Mouse (Mus musculus) neural tube, embryonic 14.5 days (tissue): ENCODE results near the gene Bpifa5. TPM values are rescaled to one million over a fixed set of nuclear protein-coding genes. Genes with fewer than 3 reads are reported as not detected.

Experiments used
- ATAC-seq: fragments of 200-750 bp; cut with Nextera tagmentation; 2 replicates; pipeline ENCODE4 v1.8.0; 2017; ENCODE audit warnings: low read depth, mild to moderate bottlenecking, moderate TSS enrichment, moderate library complexity
- H3K27ac ChIP-seq: fragments of 300-500 bp; sonication (generic); 2 replicates; pipeline ENCODE4 v1.5.1; 2014; ENCODE audit warnings: low read depth, mild to moderate bottlenecking, control low read depth, low read length, moderate library complexity, mixed read lengths
- H3K27me3 ChIP-seq: fragments of 300-500 bp; sonication (generic); 2 replicates; pipeline ENCODE4 v1.6.1; 2014; ENCODE audit warnings: low read length; ENCODE audit not compliant: control insufficient read depth, insufficient read depth
- H3K36me3 ChIP-seq: fragments of 300-500 bp; sonication (generic); 2 replicates; pipeline ENCODE4 v1.6.1; 2014; ENCODE audit warnings: low read length, mixed read lengths; ENCODE audit not compliant: control insufficient read depth, insufficient read depth
- H3K4me1 ChIP-seq: fragments of 300-500 bp; sonication (generic); 2 replicates; pipeline ENCODE4 v1.6.1; 2014; ENCODE audit warnings: low read length; ENCODE audit not compliant: control insufficient read depth, insufficient read depth
- H3K4me2 ChIP-seq: fragments of 300-500 bp; sonication (generic); 2 replicates; pipeline ENCODE4 v1.6.1; 2014; ENCODE audit warnings: mild to moderate bottlenecking, low read depth, low read length, control low read depth
- H3K4me3 ChIP-seq: fragments of 300-500 bp; sonication (generic); 2 replicates; pipeline ENCODE4 v1.5.1; 2014; ENCODE audit warnings: low read depth, low read length, control low read depth, mixed read lengths
- H3K9ac ChIP-seq: fragments of 300-500 bp; sonication (generic); replicated peaks from 2 replicates; pipeline ENCODE4 v1.6.1; 2014; ENCODE audit warnings: low read depth, mild to moderate bottlenecking, control low read depth, low read length, mixed read lengths
- H3K9me3 ChIP-seq: fragments of 300-500 bp; sonication (generic); 2 replicates; pipeline ENCODE4 v1.6.1; 2016; ENCODE audit warnings: low read length; ENCODE audit not compliant: control insufficient read depth
- WGBS: fragments of 180-500 bp; shearing (Covaris S2); extraction: QIAGEN DNeasy Blood & Tissue Kit; methylation state at CpG from one replicate; pipeline ENCODE4 v1.1.7; 2014; 5-methylcytosine and 5-hydroxymethylcytosine counted together
- polyA plus RNA-seq: library from polyadenylated mRNA; unstranded; fragments of >200 nt; fragmentation: Nextera tagmentation; extraction: Ambion mirVana; gene quantifications from 2 replicates; pipeline ENCODE4 v1.2.1, GENCODE M21; 2014

The Bpifa5 gene
- polyA plus RNA-seq, 1 experiment from 2014 or later = not detected

DNA sequence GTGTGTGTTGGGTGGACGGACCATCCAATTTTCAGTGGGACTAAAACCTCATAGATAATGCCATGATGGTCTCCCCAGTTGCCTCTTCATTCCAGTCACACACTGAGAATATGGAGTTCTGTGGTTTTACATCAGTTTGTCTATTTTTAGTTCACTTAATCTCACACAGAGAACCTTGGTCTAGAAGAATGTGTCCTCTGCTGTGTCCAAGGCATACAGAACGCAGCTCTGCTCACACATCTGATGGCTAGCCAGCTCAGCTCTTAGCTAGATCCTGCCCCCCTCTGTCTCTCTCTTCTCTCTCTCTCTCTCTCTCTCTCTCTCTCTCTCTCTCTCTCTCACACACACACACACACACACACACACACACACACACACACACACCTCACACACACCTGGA lies 29.7 kb downstream of the Bpifa5 start:
- Histone ChIP-seq H3K27ac (no peak overlapping the region), H3K4me1 (no peaks in the 10 kb centered on the region), H3K36me3 (no peaks in the 10 kb centered on the region), H3K9me3 (no peaks in the 10 kb centered on the region), H3K9ac (no peak overlapping the region), H3K4me3 (no peak overlapping the region), H3K27me3 (no peaks in the 10 kb centered on the region), H3K4me2 (no peak overlapping the region)
- 89% methylated on average over 2 of the region's 2 CpGs for WGBS
- ATAC-seq = no peak

DNA sequence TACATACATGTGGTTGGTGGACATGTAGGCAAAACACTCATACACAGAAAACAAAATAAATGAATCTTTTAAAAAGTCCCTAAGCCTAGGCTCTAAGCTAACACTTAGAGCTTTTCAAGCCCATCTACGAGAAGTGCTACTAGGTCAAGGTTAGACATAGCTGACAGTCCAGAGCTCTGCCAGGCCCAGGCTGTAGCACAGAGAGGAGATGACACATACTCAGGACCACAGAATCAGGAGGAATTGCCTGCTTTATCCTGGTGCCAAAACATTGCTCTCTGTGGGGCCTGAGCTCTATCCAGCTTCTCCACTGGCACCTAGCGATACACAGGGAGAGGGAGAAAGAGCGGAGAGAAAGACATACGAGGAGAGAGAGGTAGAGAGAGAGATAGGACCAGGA lies 30.7 kb downstream of the Bpifa5 start:
- Histone ChIP-seq H3K9ac (no peak overlapping the region), H3K36me3 (no peaks in the 10 kb centered on the region), H3K27ac (no peak overlapping the region), H3K27me3 (no peaks in the 10 kb centered on the region), H3K4me2 (no peak overlapping the region), H3K9me3 (no peaks in the 10 kb centered on the region), H3K4me3 (no peak overlapping the region), H3K4me1 (no peaks in the 10 kb centered on the region)
- no peak for ATAC-seq
- 90% methylated on average over 4 of the region's 4 CpGs for WGBS

DNA sequence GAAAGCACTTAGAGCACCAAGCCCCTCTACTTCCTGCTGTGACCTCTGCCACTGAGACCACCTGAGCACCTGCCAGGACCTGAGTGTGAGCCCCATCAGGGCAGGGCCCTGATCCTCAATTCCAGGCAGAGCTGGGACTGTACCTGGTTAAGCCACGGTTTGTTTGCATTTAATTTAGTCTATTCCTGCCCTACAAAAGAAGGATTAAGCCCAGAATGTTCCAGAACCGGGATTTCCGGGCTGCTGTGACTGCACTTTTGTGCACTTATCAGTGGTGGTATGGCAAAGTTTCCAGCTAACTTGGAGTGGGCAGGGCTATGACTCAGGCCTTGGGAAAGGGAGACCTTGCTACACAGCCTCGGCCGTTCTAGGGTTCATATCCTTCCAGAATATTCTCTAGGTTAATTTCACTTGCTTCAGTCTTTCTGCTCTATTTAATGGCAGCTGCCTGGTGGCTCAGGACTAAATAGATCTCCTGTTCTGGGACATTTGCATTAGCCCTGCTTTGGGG lies 31.6 kb downstream of the Bpifa5 start:
- Histone ChIP-seq H3K4me2 (no peak overlapping the region), H3K27me3 (no peaks in the 10 kb centered on the region), H3K36me3 (no peaks in the 10 kb centered on the region), H3K27ac (no peak overlapping the region), H3K4me3 (no peak overlapping the region), H3K9me3 (no peaks in the 10 kb centered on the region), H3K4me1 (no peaks in the 10 kb centered on the region), H3K9ac (no peak overlapping the region)
- no peak for ATAC-seq
- WGBS = 81% methylated on average over 5 of the region's 5 CpGs

DNA sequence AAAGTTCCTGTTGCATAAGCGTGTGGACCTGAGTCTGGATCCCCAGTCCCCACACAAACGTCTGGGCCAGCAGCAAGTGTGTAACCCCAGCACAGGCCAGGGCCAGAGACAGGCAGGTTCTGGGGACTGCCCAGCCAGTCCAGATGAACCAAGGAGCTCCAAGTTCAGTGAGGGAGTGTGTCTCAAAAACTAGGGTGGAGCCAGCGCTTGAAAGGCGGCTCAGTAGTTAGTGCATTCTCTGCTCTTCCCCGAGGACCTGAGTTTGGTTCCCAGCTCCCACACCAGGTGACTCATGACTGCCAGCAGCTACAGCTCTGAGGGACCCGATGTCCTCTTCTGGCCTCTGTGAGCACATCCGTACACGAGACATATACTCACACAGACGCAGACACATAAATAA lies 34.6 kb downstream of the Bpifa5 start:
- H3K9ac ChIP-seq = no peak overlapping the region
- H3K36me3 ChIP-seq = no peaks in the 10 kb centered on the region
- no peak overlapping the region for H3K27ac ChIP-seq
- 93% methylated on average over 9 of the region's 9 CpGs for WGBS
- H3K9me3 ChIP-seq = no peaks in the 10 kb centered on the region
- no peak overlapping the region for H3K4me2 ChIP-seq
- H3K4me3 ChIP-seq = no peak overlapping the region
- ATAC-seq = no peak
- no peaks in the 10 kb centered on the region for H3K4me1 ChIP-seq
- H3K27me3 ChIP-seq = no peaks in the 10 kb centered on the region

DNA sequence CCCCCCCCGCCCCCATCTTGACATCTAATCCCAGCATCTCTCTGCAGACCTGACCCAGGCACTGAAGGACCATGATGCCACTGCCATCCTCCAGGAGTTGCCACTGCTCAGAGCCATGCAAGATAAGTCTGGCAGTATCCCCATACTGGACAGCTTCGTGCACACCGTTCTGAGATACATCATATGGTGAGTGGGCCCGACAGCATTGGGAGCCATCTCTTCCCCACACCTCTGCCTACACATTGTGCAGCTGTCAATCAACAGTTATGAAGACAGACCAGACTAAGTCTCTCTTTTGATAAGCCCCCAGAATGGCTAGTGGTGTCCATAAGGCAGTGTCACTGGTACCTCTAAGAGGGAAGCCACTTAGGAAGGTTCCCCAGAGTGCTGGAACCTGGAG lies 42.2 kb downstream of the Bpifa5 start:
- H3K9ac ChIP-seq = no peak overlapping the region
- ATAC-seq = no peak
- H3K4me1 ChIP-seq = no peaks in the 10 kb centered on the region
- H3K27me3 ChIP-seq = no peaks in the 10 kb centered on the region
- no peak overlapping the region for H3K4me3 ChIP-seq
- H3K9me3 ChIP-seq = no peaks in the 10 kb centered on the region
- WGBS = 93% methylated on average over 4 of the region's 4 CpGs
- H3K36me3 ChIP-seq = no peaks in the 10 kb centered on the region
- no peak overlapping the region for H3K27ac ChIP-seq
- H3K4me2 ChIP-seq = no peak overlapping the region

DNA sequence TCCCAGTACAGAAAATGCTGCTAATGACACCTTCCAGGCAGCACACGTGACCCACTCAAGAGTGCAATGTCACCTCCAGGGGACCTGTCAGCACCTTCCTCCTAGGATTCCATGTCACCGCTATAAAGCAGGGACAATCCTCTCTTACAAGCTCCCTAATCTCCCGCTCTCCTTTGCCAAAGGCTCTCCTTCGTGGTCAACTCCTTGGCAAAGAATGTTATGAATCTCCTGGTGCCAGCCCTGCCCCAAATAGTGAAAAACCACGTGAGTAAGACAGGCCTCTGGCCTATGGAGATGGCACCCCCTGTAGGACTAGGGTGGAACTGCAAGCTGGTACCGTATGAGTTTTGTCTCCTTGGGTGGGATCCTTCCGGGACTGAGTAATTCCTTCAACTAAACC lies 44.5 kb downstream of the Bpifa5 start:
- Histone ChIP-seq H3K4me3 (no peak overlapping the region), H3K4me1 (no peaks in the 10 kb centered on the region), H3K9me3 (no peaks in the 10 kb centered on the region), H3K27ac (no peak overlapping the region), H3K4me2 (no peak overlapping the region), H3K27me3 (no peaks in the 10 kb centered on the region), H3K36me3 (no peaks in the 10 kb centered on the region), H3K9ac (no peak overlapping the region)
- ATAC-seq = no peak
- WGBS = 68% methylated on average over 7 of the region's 7 CpGs

DNA sequence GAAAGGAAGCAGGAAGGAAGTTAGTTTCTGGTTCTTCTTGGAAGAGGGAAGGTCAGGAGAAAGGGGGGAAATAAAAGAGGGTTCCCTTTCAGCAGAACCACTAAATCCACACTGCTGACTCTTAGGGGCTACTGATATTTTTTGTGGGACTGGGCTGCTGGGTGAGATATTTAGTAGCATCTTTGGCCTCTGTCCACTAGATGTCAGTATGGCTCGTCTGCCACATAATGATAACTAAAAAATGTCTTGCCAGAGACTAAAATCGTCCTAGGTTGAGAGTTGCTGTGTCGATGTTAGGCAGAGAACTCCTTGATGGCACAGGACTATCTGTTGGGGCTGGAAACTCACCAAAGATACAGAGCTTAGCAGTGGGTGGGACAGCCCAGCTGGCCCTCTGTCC lies 46.7 kb downstream of the Bpifa5 start:
- Histone ChIP-seq H3K9me3 (no peaks in the 10 kb centered on the region), H3K27ac (no peak overlapping the region), H3K27me3 (no peaks in the 10 kb centered on the region), H3K4me3 (no peak overlapping the region), H3K36me3 (no peaks in the 10 kb centered on the region), H3K9ac (no peak overlapping the region), H3K4me1 (no peaks in the 10 kb centered on the region), H3K4me2 (no peak overlapping the region)
- ATAC-seq = no peak
- WGBS = 13% methylated on average over 3 of the region's 3 CpGs

DNA sequence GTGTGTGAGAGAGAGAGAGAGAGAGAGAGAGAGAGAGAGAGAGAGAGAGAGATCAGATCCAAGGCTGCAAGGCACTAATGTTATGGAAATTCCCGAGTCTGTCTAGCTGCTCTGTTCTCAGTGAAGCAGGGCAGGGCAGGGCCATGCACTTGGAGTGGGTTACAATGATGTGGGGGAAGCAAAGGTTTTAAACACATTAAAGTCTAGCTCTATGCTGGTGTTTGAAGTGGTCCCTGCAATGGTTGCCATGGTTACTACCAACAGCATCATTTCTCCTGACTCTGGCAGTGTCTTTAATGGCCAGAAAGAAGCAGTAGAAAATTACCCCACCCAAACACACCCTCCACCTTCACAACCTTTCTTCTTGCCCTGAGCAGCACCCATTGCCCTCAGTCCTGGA lies 48.7 kb downstream of the Bpifa5 start:
- Histone ChIP-seq H3K4me3 (no peak overlapping the region), H3K36me3 (no peaks in the 10 kb centered on the region), H3K27ac (no peak overlapping the region), H3K4me1 (no peaks in the 10 kb centered on the region), H3K9ac (no peak overlapping the region), H3K4me2 (no peak overlapping the region), H3K27me3 (no peaks in the 10 kb centered on the region), H3K9me3 (no peaks in the 10 kb centered on the region)
- 0 out of 2 replicates have a peak, but pooled peaks have one; percentile 28 for ATAC-seq
- WGBS = 36% methylated on average over 1 of the region's 1 CpGs

DNA sequence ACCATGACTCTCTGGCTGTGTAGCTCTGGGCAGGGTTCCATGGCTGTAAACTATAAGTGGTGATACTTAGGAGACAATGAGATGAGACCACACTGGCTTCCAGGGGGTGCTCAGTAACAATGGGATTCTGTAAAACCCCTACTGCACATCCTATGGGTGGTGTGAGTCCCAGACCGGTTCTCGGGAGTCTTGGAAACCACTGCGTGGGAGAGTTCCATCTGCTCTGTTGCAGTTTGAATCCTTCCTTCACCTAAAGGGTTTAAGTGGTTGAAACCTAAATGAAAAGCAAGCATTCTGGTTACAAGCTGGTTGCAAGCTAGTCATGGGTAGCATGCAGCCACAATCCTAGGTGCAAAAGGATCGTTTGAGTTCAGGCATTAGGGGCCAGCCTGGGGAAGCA lies 49.5 kb downstream of the Bpifa5 start:
- no peak overlapping the region for H3K9ac ChIP-seq
- no peaks in the 10 kb centered on the region for H3K27me3 ChIP-seq
- H3K4me2 ChIP-seq = no peak overlapping the region
- no peak overlapping the region for H3K27ac ChIP-seq
- H3K4me3 ChIP-seq = no peak overlapping the region
- no peak for ATAC-seq
- no peaks in the 10 kb centered on the region for H3K36me3 ChIP-seq
- H3K4me1 ChIP-seq = no peaks in the 10 kb centered on the region
- 83% methylated on average over 4 of the region's 4 CpGs for WGBS
- no peaks in the 10 kb centered on the region for H3K9me3 ChIP-seq

DNA sequence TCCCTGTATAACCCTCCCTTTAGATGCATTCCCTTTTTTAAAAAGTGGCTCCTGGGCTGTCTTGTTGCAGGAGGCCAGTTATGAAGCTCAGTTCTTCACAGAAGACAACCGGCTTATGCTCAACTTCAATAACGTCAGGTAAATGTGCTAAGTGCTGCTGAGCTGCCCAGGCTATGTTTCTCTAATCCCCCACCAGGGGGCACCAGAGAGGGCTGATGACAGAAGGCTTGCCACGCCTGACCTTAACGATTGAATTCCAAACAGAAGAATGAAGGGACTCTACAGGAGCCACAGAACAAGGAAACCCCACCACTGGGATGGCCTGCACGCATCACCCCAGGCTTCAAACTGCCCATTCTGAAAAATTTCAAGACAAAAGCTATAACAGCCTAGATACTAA lies 52.8 kb downstream of the Bpifa5 start:
- 19% methylated on average over 5 of the region's 5 CpGs for WGBS
- Histone ChIP-seq H3K4me1 (no peaks in the 10 kb centered on the region), H3K27me3 (no peaks in the 10 kb centered on the region), H3K4me3 (no peak overlapping the region), H3K27ac (no peak overlapping the region), H3K9ac (no peak overlapping the region), H3K9me3 (no peaks in the 10 kb centered on the region), H3K4me2 (no peak overlapping the region), H3K36me3 (no peaks in the 10 kb centered on the region)
- no peak for ATAC-seq
